Mouse (Mus musculus) myocyte (in vitro differentiated cells): ENCODE data around the gene Dnah14.

Experiments used
- CEBPB ChIP-seq: IDR thresholded peaks from 2 replicates; pipeline ENCODE4 v1.6.1; 2011; ENCODE audit warnings: mild to moderate bottlenecking, moderate library complexity; ENCODE audit not compliant: poor library complexity, insufficient read depth, severe bottlenecking
- E2F4 ChIP-seq: IDR thresholded peaks from one replicate; pipeline ENCODE4 v1.6.1; 2011; ENCODE audit warnings: mild to moderate bottlenecking, control low read depth, moderate library complexity; ENCODE audit not compliant: insufficient read depth
- MAX ChIP-seq: IDR thresholded peaks from one replicate; pipeline ENCODE4 v1.6.1; 2011; ENCODE audit warnings: low read depth, mild to moderate bottlenecking, control low read depth
- MYOD1 ChIP-seq, 3 experiments: IDR thresholded peaks; one replicate each; pipeline ENCODE4 v1.6.1; 2011; ENCODE audit warnings: control low read depth in 2 of 3, low read depth in 2 of 3, mild to moderate bottlenecking in 2 of 3, moderate library complexity in 1 of 3; ENCODE audit not compliant: insufficient read length in 2 of 3, control insufficient read depth in 1 of 3
- MYOG ChIP-seq, 3 experiments: IDR thresholded peaks; one replicate each; pipeline ENCODE4 v1.6.1; 2011; ENCODE audit warnings: control low read depth in 2 of 3, low read depth in 2 of 3, mild to moderate bottlenecking in 2 of 3; ENCODE audit not compliant: insufficient read length in 2 of 3, control insufficient read depth in 1 of 3, insufficient read depth in 1 of 3
- POLR2A ChIP-seq: IDR thresholded peaks from one replicate; pipeline ENCODE4 v1.6.1; 2011; ENCODE audit warnings: low read depth, mild to moderate bottlenecking, control low read depth, moderate library complexity; ENCODE audit not compliant: insufficient read length
- POLR2AphosphoS2 ChIP-seq: IDR thresholded peaks from one replicate; pipeline ENCODE4 v1.6.1; 2011; ENCODE audit warnings: low read depth, control low read depth; ENCODE audit not compliant: insufficient read length
- REST ChIP-seq: IDR thresholded peaks from one replicate; pipeline ENCODE4 v1.6.1; 2011; ENCODE audit warnings: mild to moderate bottlenecking, control low read depth, moderate library complexity; ENCODE audit not compliant: insufficient read depth, insufficient read length
- SRF ChIP-seq: IDR thresholded peaks from one replicate; pipeline ENCODE4 v1.6.1; 2011; ENCODE audit warnings: low read depth; ENCODE audit not compliant: control insufficient read depth, insufficient read length
- TCF12 ChIP-seq: IDR thresholded peaks from one replicate; pipeline ENCODE4 v1.6.1; 2011; ENCODE audit warnings: mild to moderate bottlenecking, control low read depth; ENCODE audit not compliant: poor library complexity, insufficient read depth, severe bottlenecking
- TCF3 ChIP-seq: IDR thresholded peaks from one replicate; pipeline ENCODE4 v1.6.1; 2011; ENCODE audit warnings: low read depth, control low read depth; ENCODE audit not compliant: insufficient read length
- USF1 ChIP-seq: IDR thresholded peaks from one replicate; pipeline ENCODE4 v1.6.1; 2011; ENCODE audit warnings: low read depth, mild to moderate bottlenecking, control low read depth, moderate library complexity

DNA sequence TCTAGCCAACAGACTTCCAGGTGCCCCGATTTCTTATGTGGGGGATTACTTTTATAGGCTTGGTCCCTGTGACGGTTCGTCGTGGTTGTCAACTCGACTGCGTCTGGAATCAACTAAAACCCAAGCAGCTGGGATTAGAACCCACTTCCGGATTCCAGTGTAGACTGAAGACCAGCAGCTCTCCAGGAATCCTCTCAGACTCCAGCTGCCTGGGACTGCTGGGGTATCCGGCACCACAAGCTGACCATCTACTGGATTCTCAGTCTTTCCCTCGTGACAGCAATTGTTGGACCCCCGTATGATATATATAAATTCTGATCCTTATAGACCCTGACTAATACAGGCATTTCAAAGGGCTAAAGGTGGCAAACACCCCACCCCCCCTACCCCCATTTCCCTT, 16.7 kb upstream of the Dnah14 start:
- no peak for TF ChIP-seq POLR2A
- TF ChIP-seq SRF: no peak
- TF ChIP-seq MAX: no peak
- peak in 1 of 3 experiments; percentile 63 for TF ChIP-seq MYOG (IDR thresholded peaks at IDR 0.05; ENCODE audit: control insufficient read depth in 1 of 3, insufficient read depth in 1 of 3, insufficient read length in 2 of 3, low read depth in 2 of 3)
- no peak for TF ChIP-seq CEBPB
- no peak for TF ChIP-seq POLR2AphosphoS2
- no peak for TF ChIP-seq E2F4
- TF ChIP-seq TCF12: no peak
- TF ChIP-seq REST: no peak
- no peak for TF ChIP-seq TCF3
- TF ChIP-seq USF1: no peak
- peak in 2 of 3 experiments; percentile 12 to 25 for TF ChIP-seq MYOD1 (IDR thresholded peaks at IDR 0.05; ENCODE audit: control insufficient read depth in 1 of 3, insufficient read length in 2 of 3, low read depth in 2 of 3)
